Mouse (Mus musculus) lung, adult 2 months (tissue): Measurements from ENCODE around the gene Chst15.

Experiments
- CTCF ChIP-seq: fragments of 200-500 bp; IDR thresholded peaks from 2 replicates; pipeline ENCODE4 v1.5.1; 2011; ENCODE audit warnings: mild to moderate bottlenecking, low read length, control low read depth; ENCODE audit not compliant: insufficient read depth
- POLR2A ChIP-seq: fragments of 200-500 bp; IDR thresholded peaks from 2 replicates; pipeline ENCODE4 v1.6.1; 2011; ENCODE audit warnings: low read depth, mild to moderate bottlenecking, control low read depth, low read length, borderline replicate concordance; ENCODE audit errors: extremely low read depth

GRCm38 (mm10) chr7:132231476-132231875 lies 85.6 kb downstream of the Chst15 start:
- TF ChIP-seq POLR2A (no peak), CTCF (no peak)
